Mouse (Mus musculus) lung, embryonic 14.5 days (tissue): ENCODE measurements around the gene Lrfn2. TPM values are rescaled to one million over a fixed set of nuclear protein-coding genes. Genes with fewer than 3 reads are reported as not detected.

Experiments
- ATAC-seq: fragments of 200-750 bp; cut with Nextera tagmentation; 2 replicates; pipeline ENCODE4 v1.8.0; 2017; ENCODE audit warnings: mild to moderate bottlenecking, moderate TSS enrichment, moderate library complexity; ENCODE audit not compliant: insufficient read depth
- DNase-seq: peaks from one replicate; pipeline ENCODE4 v3.0.0-alpha.2; 2015
- H3K27ac ChIP-seq: fragments of 300-500 bp; sonication (generic); 2 replicates; pipeline ENCODE4 v1.5.1; 2014; ENCODE audit warnings: low read depth, mild to moderate bottlenecking, moderate library complexity
- H3K27me3 ChIP-seq: fragments of 300-500 bp; sonication (generic); 2 replicates; pipeline ENCODE4 v1.6.1; 2014; ENCODE audit warnings: low read length, control low read depth; ENCODE audit not compliant: insufficient read depth
- H3K36me3 ChIP-seq: fragments of 300-500 bp; sonication (generic); 2 replicates; pipeline ENCODE4 v1.6.1; 2014; ENCODE audit warnings: control low read depth; ENCODE audit not compliant: insufficient read depth
- H3K4me1 ChIP-seq: fragments of 300-500 bp; sonication (generic); 2 replicates; pipeline ENCODE4 v1.6.1; 2014; ENCODE audit warnings: antibody characterized with exemption, control low read depth; ENCODE audit not compliant: insufficient read depth
- H3K4me2 ChIP-seq: fragments of 300-500 bp; sonication (generic); 2 replicates; pipeline ENCODE4 v1.6.1; 2014; ENCODE audit warnings: mild to moderate bottlenecking
- H3K4me3 ChIP-seq: fragments of 300-500 bp; sonication (generic); 2 replicates; pipeline ENCODE4 v1.5.1; 2014; ENCODE audit warnings: low read depth, low read length
- H3K9ac ChIP-seq: fragments of 300-500 bp; sonication (generic); 2 replicates; pipeline ENCODE4 v1.6.1; 2014
- H3K9me3 ChIP-seq: fragments of 300-500 bp; sonication (generic); 2 replicates; pipeline ENCODE4 v1.6.1; 2016; ENCODE audit warnings: low read depth, low read length, control low read depth
- CTCF ChIP-seq: IDR thresholded peaks from 2 replicates; pipeline ENCODE4 v1.5.1; 2016; ENCODE audit warnings: antibody characterized with exemption, low read depth
- WGBS: fragments of 180-500 bp; shearing (Covaris S2); extraction: QIAGEN DNeasy Blood & Tissue Kit; methylation state at CpG from one replicate; pipeline ENCODE4 v1.1.7; 2014; 5-methylcytosine and 5-hydroxymethylcytosine counted together
- polyA plus RNA-seq: library from polyadenylated mRNA; unstranded; fragments of >200 nt; fragmentation: Nextera tagmentation; extraction: Ambion mirVana; gene quantifications from 2 replicates; pipeline ENCODE4 v1.2.1, GENCODE M21; 2014

Gene Lrfn2
- polyA plus RNA-seq, 1 experiment from 2014 or later, result 0.39 TPM

DNA sequence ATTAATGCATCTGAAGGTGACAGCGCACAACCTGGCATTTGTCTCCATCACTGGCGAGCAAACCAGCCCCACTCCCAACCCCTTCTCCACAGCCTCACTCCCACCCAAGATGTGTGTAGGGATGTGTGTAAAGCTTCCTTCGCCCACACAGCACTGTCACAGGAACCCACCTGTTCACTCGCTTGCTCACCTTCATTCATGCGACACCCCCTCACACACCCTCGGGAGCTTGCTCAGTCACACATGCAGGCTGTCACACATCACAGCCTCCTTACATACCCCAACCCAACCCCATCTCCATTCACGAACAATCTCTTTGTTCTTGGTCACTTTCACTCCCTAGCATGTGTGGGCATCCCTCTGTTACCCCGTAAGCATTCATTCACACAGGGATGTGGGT is 129.0 kb downstream of the Lrfn2 start:
- H3K27ac ChIP-seq, result no peak overlapping the region
- DNase-seq (no peak), ATAC-seq (no peak)
- no peaks in the 10 kb centered on the region for H3K9me3 ChIP-seq
- no peak overlapping the region for H3K4me2 ChIP-seq
- H3K4me3 ChIP-seq, result no peak overlapping the region
- H3K4me1 ChIP-seq, result no peaks in the 10 kb centered on the region
- 86% methylated on average over 8 of the region's 8 CpGs for WGBS
- no peak overlapping the region for H3K9ac ChIP-seq
- H3K36me3 ChIP-seq, result no peaks in the 10 kb centered on the region
- no peaks in the 10 kb centered on the region for H3K27me3 ChIP-seq
- no peak for TF ChIP-seq CTCF

DNA sequence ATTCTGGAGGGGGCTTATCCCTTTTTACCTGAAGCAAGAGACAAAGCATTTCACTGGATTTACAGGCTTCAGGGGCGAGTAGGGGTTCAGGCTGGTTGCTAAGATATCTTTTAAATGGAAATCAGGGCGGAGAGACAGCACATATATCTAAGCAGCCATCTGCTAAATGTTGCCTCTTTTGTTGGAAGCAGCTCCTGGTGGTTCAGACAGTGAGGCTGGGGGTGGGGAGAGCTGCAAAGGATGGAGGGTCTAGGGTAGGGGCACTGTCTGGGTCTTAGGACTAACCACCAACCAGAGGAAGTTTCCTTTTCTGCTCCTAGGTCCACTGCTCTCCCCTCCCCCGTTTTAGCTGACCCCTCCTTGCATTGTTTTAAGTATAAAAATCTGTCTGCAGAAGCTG is 131.6 kb downstream of the Lrfn2 start:
- Histone ChIP-seq H3K4me2 (no peak overlapping the region), H3K27me3 (no peaks in the 10 kb centered on the region), H3K4me3 (no peak overlapping the region), H3K27ac (no peak overlapping the region), H3K4me1 (no peaks in the 10 kb centered on the region), H3K9ac (no peak overlapping the region), H3K9me3 (no peaks in the 10 kb centered on the region), H3K36me3 (no peaks in the 10 kb centered on the region)
- ATAC-seq (no peak), DNase-seq (no peak)
- no peak for TF ChIP-seq CTCF
- WGBS, result 49% methylated on average over 3 of the region's 3 CpGs

DNA sequence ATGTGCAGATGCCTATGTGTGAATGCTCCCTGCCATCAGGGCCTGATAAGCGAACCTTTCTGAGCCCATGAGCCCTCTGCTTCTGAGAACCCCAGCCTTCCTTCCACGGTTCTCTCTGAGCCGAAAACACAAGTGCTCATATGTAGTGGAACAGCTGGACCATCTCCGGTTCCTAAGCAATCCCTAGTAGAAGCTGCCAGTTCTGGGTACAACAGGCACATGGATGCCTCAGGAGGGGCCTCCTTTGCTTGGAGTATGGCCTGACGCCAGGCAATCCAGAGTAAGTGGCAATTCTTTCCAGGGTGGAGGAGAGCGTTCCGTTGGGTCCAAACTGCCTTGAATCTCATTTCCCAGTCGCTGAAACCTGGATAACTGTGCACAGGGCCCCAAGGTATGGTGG is 132.3 kb downstream of the Lrfn2 start:
- no peaks in the 10 kb centered on the region for H3K9me3 ChIP-seq
- no peak overlapping the region for H3K4me3 ChIP-seq
- H3K36me3 ChIP-seq, result no peaks in the 10 kb centered on the region
- no peaks in the 10 kb centered on the region for H3K27me3 ChIP-seq
- WGBS, result 71% methylated on average over 8 of the region's 8 CpGs
- no peaks in the 10 kb centered on the region for H3K4me1 ChIP-seq
- H3K27ac ChIP-seq, result no peak overlapping the region
- H3K4me2 ChIP-seq, result no peak overlapping the region
- ATAC-seq (no peak), DNase-seq (peak; percentile 17)
- H3K9ac ChIP-seq, result no peak overlapping the region
- TF ChIP-seq CTCF, result no peak

DNA sequence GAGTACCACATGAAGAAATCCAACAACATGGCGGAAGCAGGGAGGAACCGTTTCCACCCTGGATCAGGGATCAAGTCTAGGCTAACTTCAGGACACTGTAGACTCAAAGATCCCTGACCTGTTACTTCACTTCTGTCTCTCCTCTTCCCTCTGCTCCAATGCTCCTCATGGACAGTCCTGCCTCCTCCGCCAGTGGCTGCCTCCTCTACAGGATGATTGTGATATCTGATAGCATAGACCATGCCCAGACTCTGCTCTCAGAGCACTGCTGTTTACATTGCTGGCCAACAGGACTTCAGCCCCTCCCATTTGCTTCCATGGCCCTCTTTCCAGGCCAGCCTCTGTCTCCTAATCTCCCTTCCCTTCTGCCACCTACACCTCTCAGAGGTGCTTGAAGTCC is 132.9 kb downstream of the Lrfn2 start:
- Histone ChIP-seq H3K4me3 (no peak overlapping the region), H3K27me3 (no peaks in the 10 kb centered on the region), H3K4me1 (no peaks in the 10 kb centered on the region), H3K36me3 (no peaks in the 10 kb centered on the region), H3K9me3 (no peaks in the 10 kb centered on the region), H3K4me2 (no peak overlapping the region), H3K9ac (no peak overlapping the region), H3K27ac (no peak overlapping the region)
- ATAC-seq (no peak; the same call in 1 of the 2 replicates), DNase-seq (no peak)
- no peak for TF ChIP-seq CTCF
- WGBS, result 81% methylated on average over 3 of the region's 3 CpGs

DNA sequence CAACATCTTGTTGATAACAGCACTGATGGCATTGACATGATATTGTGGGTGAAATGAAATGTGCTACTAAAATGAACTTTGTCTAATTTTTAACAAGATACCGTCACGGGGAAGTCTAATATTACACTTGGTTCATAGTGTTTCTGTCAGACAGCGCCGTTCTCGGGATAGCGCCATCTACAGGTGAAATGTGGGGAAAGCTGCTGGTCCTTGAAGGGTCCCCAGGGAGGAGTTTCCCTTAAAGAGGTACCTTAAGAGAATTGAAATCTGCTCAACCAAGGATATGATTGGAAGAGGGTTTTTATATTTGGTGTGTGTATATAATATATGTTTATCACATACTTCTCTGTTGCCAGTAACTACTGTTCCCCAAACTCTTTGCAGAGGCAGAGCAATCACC is 134.6 kb downstream of the Lrfn2 start:
- Histone ChIP-seq H3K9ac (no peak overlapping the region), H3K4me2 (no peak overlapping the region), H3K4me3 (no peak overlapping the region), H3K4me1 (no peaks in the 10 kb centered on the region), H3K27me3 (no peaks in the 10 kb centered on the region), H3K9me3 (no peaks in the 10 kb centered on the region), H3K27ac (no peak overlapping the region), H3K36me3 (no peaks in the 10 kb centered on the region)
- DNase-seq (no peak), ATAC-seq (no peak)
- 62% methylated on average over 6 of the region's 6 CpGs for WGBS
- peak; percentile 27; the same call in 1 of the 2 replicates for TF ChIP-seq CTCF

DNA sequence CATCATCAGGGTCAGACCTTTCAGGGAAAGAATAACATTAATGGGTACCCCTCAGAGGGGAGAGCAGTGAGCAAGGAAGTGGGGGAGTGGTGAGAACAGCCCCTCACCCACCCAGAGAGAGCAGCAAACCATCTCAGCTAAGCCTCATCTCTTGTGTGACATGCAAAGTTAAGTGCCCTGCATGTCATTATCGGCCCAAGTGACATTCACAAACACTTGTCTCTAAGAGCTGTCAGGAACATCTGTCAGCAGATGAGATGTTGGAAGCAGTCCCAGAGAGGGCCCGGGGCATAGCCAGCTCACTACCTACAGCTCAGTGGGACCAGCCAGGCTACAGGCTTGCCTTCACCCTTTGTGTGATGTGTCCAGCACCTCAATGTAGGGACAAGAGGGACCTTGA is 146.0 kb downstream of the Lrfn2 start:
- H3K4me2 ChIP-seq, result no peak overlapping the region
- H3K9ac ChIP-seq, result no peak overlapping the region
- no peak overlapping the region for H3K4me3 ChIP-seq
- DNase-seq (peak; percentile 34), ATAC-seq (peak; percentile 63; the same call in 1 of the 2 replicates)
- no peaks in the 10 kb centered on the region for H3K9me3 ChIP-seq
- no peaks in the 10 kb centered on the region for H3K27me3 ChIP-seq
- H3K36me3 ChIP-seq, result no peaks in the 10 kb centered on the region
- no peak for TF ChIP-seq CTCF
- no peak overlapping the region for H3K27ac ChIP-seq
- WGBS, result 12% methylated on average over 2 of the region's 2 CpGs
- peaks cover 2% of the 10 kb centered on the region; the same call in 1 of the 2 replicates for H3K4me1 ChIP-seq

DNA sequence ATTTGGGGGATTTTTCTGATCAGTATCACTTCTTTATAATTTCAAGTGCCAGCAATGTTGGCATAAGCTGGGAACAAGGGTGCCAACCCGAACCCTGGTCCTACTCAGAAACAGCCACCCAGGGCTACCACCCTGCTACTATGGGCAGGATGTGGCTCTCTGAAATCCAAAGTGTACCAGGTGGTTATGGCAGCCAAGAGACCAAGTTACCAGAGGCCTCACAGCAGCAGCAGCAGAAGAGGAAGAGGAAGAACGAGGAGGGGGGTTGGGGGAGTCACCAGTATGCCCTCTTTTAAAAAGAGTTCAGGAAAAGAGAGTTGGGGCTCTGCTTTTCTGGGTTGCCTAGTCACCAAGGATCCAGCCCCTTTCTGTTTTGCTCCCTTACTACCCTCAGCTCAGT is 147.5 kb downstream of the Lrfn2 start:
- no peak for TF ChIP-seq CTCF
- H3K9ac ChIP-seq, result no peak overlapping the region
- peaks cover 7% of the 10 kb centered on the region; the same call in 1 of the 2 replicates for H3K4me1 ChIP-seq
- H3K4me2 ChIP-seq, result no peak overlapping the region
- DNase-seq (no peak), ATAC-seq (no peak)
- 57% methylated on average over 2 of the region's 2 CpGs for WGBS
- H3K36me3 ChIP-seq, result no peaks in the 10 kb centered on the region
- no peaks in the 10 kb centered on the region for H3K27me3 ChIP-seq
- H3K4me3 ChIP-seq, result no peak overlapping the region
- H3K27ac ChIP-seq, result no peak overlapping the region
- no peaks in the 10 kb centered on the region for H3K9me3 ChIP-seq
